Comparison of ENCODE assay signal across 9 mouse cellular contexts in the genomic region with DNA sequence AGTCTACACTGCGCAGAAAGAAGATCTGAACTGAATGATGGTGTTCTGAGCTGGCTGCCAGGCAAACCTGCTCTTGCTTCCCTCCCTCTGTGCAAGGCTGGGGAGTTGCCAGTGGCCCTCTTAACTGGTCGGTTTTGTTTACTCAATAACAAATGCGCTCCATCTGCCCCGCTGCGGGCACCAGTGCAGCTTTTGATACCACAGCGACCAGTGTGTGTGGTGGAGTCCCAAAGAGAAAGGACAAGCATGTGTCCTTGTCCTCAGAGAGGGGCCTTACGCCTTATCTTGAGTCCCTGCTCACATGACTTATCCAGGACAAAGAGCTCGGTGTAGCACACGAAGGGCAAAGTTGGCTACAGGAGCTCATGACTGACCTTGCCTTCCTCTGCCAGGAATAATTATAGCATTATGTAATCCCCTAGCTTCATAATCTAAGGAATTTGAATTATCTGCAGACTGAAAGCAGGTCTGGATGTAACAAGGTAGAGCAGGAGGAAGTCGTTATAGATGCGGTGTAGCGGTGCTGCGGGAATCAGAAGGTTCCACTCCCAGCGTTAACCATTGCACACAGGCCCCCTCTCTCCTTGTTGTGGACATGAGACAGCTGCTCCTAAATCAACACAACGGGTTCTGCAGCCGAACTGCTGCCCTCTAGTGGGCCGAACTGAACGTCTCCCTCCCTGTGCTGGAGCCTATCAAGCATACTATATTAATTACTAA. TPM values are rescaled to one million over a fixed set of nuclear protein-coding genes. Genes with fewer than 3 reads are reported as not detected.
DNase-seq lines count a peak whose midpoint lies in the region; ATAC-seq and TF ChIP-seq lines count a peak whose summit lies in the region.
"Had no signal": no experiment of that assay in that cellular context is flagged by ENCODE, and none has a peak within 500 bp of the region (broad histone marks: within the 10 kb centered on the region; RNA-seq: fewer than 3 reads in every experiment).

No protein-coding gene starts in this region.

- H3K4me3 ChIP-seq in MEL (ENCODE audit: control insufficient read depth in 1 of 2, insufficient read depth in 1 of 2, low read depth in 2 of 2, low read length in 2 of 2) = no peak overlapping the region
- H3K4me3 ChIP-seq in cerebellum, adult 2 months (replicated peaks; ENCODE audit: insufficient read depth, low read depth, low read length) = peak overlapping the region; percentile 16
- H3K4me3 ChIP-seq in layer of hippocampus, adult 2 months = no peak overlapping the region
- H3K4me3 ChIP-seq in lung, embryonic 14.5 days (ENCODE audit: low read depth, low read length) = no peak overlapping the region
- H3K4me3 ChIP-seq: limb, embryonic 15.5 days had no signal

- no peaks in the 10 kb centered on the region for H3K9me3 ChIP-seq in MEL (replicated peaks; ENCODE audit: insufficient read depth, low read length)
- no peaks in the 10 kb centered on the region for H3K9me3 ChIP-seq in lung, embryonic 14.5 days (ENCODE audit: low read depth, low read length)
- H3K9me3 ChIP-seq: limb, embryonic 15.5 days had no signal

- peak; percentile 59 for TF ChIP-seq RAD21 in MEL (IDR thresholded peaks at IDR 0.05; ENCODE audit: low read depth, low read length)

- H3K27ac ChIP-seq in MEL (ENCODE audit: control insufficient read depth, low read depth, low read length) = no peak overlapping the region
- peak overlapping the region; percentile 46 for H3K27ac ChIP-seq in cerebellum, adult 2 months (ENCODE audit: insufficient read depth, low read length)
- peak overlapping the region; percentile 82 for H3K27ac ChIP-seq in layer of hippocampus, adult 2 months
- peak overlapping the region; percentile 79 for H3K27ac ChIP-seq in lung, embryonic 14.5 days (ENCODE audit: low read depth)
- H3K27ac ChIP-seq: limb, embryonic 15.5 days had no signal

- no peaks in the 10 kb centered on the region for H3K36me3 ChIP-seq in MEL (ENCODE audit: control insufficient read depth in 1 of 2, insufficient read depth in 2 of 2, low read length in 2 of 2)
- peaks cover 20% of the 10 kb centered on the region; the same call in 1 of the 2 replicates for H3K36me3 ChIP-seq in lung, embryonic 14.5 days (ENCODE audit: insufficient read depth)

- TF ChIP-seq CTCF in MEL (IDR thresholded peaks at IDR 0.05 in 2 of 3, conservative IDR thresholded peaks at IDR 0.05 in 1 of 3; ENCODE audit: control insufficient read depth in 1 of 3, insufficient read depth in 1 of 3, low read depth in 2 of 3, low read length in 3 of 3, poor library complexity in 1 of 3, severe bottlenecking in 1 of 3) = peak; percentile 55 to 86 (median 82)
- TF ChIP-seq CTCF in cerebellum, adult 2 months (IDR thresholded peaks at IDR 0.05; ENCODE audit: borderline replicate concordance, insufficient read depth, low read depth, low read length) = peak; percentile 84
- TF ChIP-seq CTCF in layer of hippocampus, adult 2 months (conservative IDR thresholded peaks at IDR 0.05) = peak; percentile 95
- peak; percentile 90 for TF ChIP-seq CTCF in lung, embryonic 14.5 days (IDR thresholded peaks at IDR 0.05; ENCODE audit: low read depth)

- ATAC-seq in frontal cortex, adult (ENCODE audit: low TSS enrichment) = peak; percentile 98
- ATAC-seq in lung, embryonic 14.5 days (ENCODE audit: insufficient read depth) = peak; percentile 83

- H3K9ac ChIP-seq in MEL (ENCODE audit: control insufficient read depth, low read depth, low read length, poor library complexity, severe bottlenecking) = no peak overlapping the region
- H3K9ac ChIP-seq in lung, embryonic 14.5 days = no peak overlapping the region
- H3K9ac ChIP-seq: limb, embryonic 15.5 days had no signal

- H3K79me2 ChIP-seq in MEL (ENCODE audit: control insufficient read depth, insufficient read depth, low read length, poor library complexity) = no peaks in the 10 kb centered on the region

- no peak for TF ChIP-seq POLR2A in MEL (IDR thresholded peaks at IDR 0.05; ENCODE audit: control insufficient read depth in 1 of 2, insufficient read depth in 1 of 2, low read depth in 1 of 2, low read length in 2 of 2, poor library complexity in 1 of 2)
- TF ChIP-seq POLR2A in cerebellum, adult 2 months (IDR thresholded peaks at IDR 0.05; ENCODE audit: borderline replicate concordance, insufficient read depth, low read length) = peak; percentile 19; the same call in 1 of the 2 replicates

- no peaks in the 10 kb centered on the region for H3K4me1 ChIP-seq in MEL (ENCODE audit: control insufficient read depth in 1 of 2, insufficient read depth in 2 of 2, low read length in 2 of 2)
- H3K4me1 ChIP-seq in cerebellum, adult 2 months (ENCODE audit: control insufficient read depth, insufficient read depth, low read length) = peaks cover 7% of the 10 kb centered on the region; the same call in 1 of the 2 replicates
- H3K4me1 ChIP-seq in lung, embryonic 14.5 days (ENCODE audit: insufficient read depth) = peaks cover 15% of the 10 kb centered on the region

- 3% methylated on average over 18 of the region's 18 CpGs for WGBS in cerebellum, adult 2 months
- WGBS in lung, embryonic 14.5 days = 16% methylated on average over 18 of the region's 18 CpGs

- peak; percentile 70 for DNase-seq in MEL (ENCODE audit: low read depth, low spot score)
- peak; percentile 85 to 90 for DNase-seq in cerebellum, adult 2 months
- peak; percentile 89 for DNase-seq in heart, postnatal 4 days
- peak; percentile 81 for DNase-seq in layer of hippocampus, adult 2 months (ENCODE audit: low spot score in 2 of 2)
- peak; percentile 93 for DNase-seq in lung, embryonic 14.5 days
- DNase-seq in ovary, adult 18-20 months (ENCODE audit: low spot score) = peak; percentile 66
- peak; percentile 68 for DNase-seq in thymus, postnatal 0 days (ENCODE audit: low spot score)

- H3K27me3 ChIP-seq in MEL (ENCODE audit: control insufficient read depth in 1 of 2, insufficient read depth in 2 of 2, low read length in 2 of 2) = no peaks in the 10 kb centered on the region; a peak in 1 of 4 replicates
- no peaks in the 10 kb centered on the region for H3K27me3 ChIP-seq in cerebellum, adult 2 months (ENCODE audit: control insufficient read depth, insufficient read depth, low read length)
- no peaks in the 10 kb centered on the region for H3K27me3 ChIP-seq in lung, embryonic 14.5 days (ENCODE audit: insufficient read depth, low read length)
- H3K27me3 ChIP-seq: limb, embryonic 15.5 days had no signal

- H3K4me2 ChIP-seq in lung, embryonic 14.5 days = peak overlapping the region; percentile 41
- H3K4me2 ChIP-seq: limb, embryonic 15.5 days had no signal

- no peak for TF ChIP-seq EP300 in MEL (IDR thresholded peaks at IDR 0.05; ENCODE audit: low read depth in 1 of 2, low read length in 2 of 2)

TF ChIP-seq in MEL, 35 proteins besides CTCF, POLR2A, EP300 and RAD21:
- TF ChIP-seq SMC3 (IDR thresholded peaks at IDR 0.05; ENCODE audit: low read depth, low read length) (peak; percentile 89), GABPA (IDR thresholded peaks at IDR 0.05; ENCODE audit: low read depth, low read length) (no peak), ZC3H11A (IDR thresholded peaks at IDR 0.05; ENCODE audit: low read depth, low read length) (peak; percentile 53), NELFE (IDR thresholded peaks at IDR 0.05; ENCODE audit: low read depth, low read length) (no peak)

RNA-seq across cellular contexts. Expression of a gene that starts 12.8 kb away (rescaled TPM):
- not detected in 2 replicates for total RNA-seq in MEL (2012; rRNA removed)
- not detected for polyA plus RNA-seq in MEL (2012; ENCODE audit: insufficient read depth in 1 of 2, insufficient read length in 2 of 2, low read depth in 1 of 2, low replicate concordance in 2 of 2, missing spikeins in 1 of 2)
- 56.6 and 66.9 TPM in 2 replicates for polyA plus RNA-seq in cerebellum, adult 2 months (2012; rRNA removed)
- total RNA-seq in heart, postnatal 4 days (2021) = 10 to 100 TPM; 13.4 to 18.1 TPM
- 10 to 100 TPM; 52.6 to 68.0 TPM for total RNA-seq in layer of hippocampus, adult 2 months (2021)
- polyA plus RNA-seq in lung, embryonic 14.5 days (2014; fragmentation: Nextera tagmentation; extraction: Ambion mirVana) = 16.1 and 19.1 TPM in 2 replicates
- polyA plus RNA-seq in thymus, postnatal 0 days (2015; fragmentation: Nextera tagmentation; extraction: Ambion mirVana) = 3.6 and 5.5 TPM in 2 replicates
